9 mouse cellular contexts compared by ENCODE assay signal in genomic region chr4:70391760-70392372, GRCm38 (mm10). TPM values are rescaled to one million over a fixed set of nuclear protein-coding genes. Genes with fewer than 3 reads are reported as not detected.
DNase-seq lines count a peak whose midpoint lies in the region; ATAC-seq and TF ChIP-seq lines count a peak whose summit lies in the region.
"Had no signal": no experiment of that assay in that cellular context is flagged by ENCODE, and none has a peak within 500 bp of the region (broad histone marks: within the 10 kb centered on the region; RNA-seq: fewer than 3 reads in every experiment).

No protein-coding gene starts in this region.

- no peak for ATAC-seq in kidney, postnatal 0 days (replicated peaks; ENCODE audit: low FRiP score, low read depth)
- 0 out of 2 replicates have a peak, but pooled peaks have one; percentile 27 for ATAC-seq in heart, embryonic 15.5 days (replicated peaks; ENCODE audit: insufficient number of reproducible peaks, insufficient read depth, low FRiP score, low read depth)
- ATAC-seq in neural tube, embryonic 14.5 days (ENCODE audit: low read depth), result no peak
- ATAC-seq in midbrain, embryonic 16.5 days, result no peak

- DNase-seq in kidney, postnatal 0 days (ENCODE audit: low spot score), result peak; percentile 46
- no peak for DNase-seq in kidney, adult 2 months
- no peak for DNase-seq in spleen, postnatal 36 days (ENCODE audit: low spot score in 2 of 2)
- DNase-seq: kidney, adult 11 months; retina, postnatal 1 day had no signal

- no peak overlapping the region for H3K4me2 ChIP-seq in kidney, postnatal 0 days (ENCODE audit: low read length)
- no peak overlapping the region for H3K4me2 ChIP-seq in heart, embryonic 15.5 days
- H3K4me2 ChIP-seq in neural tube, embryonic 14.5 days (ENCODE audit: low read depth, low read length), result no peak overlapping the region
- H3K4me2 ChIP-seq in midbrain, embryonic 16.5 days (ENCODE audit: low read length), result no peak overlapping the region

- no peaks in the 10 kb centered on the region; the same call in 1 of the 2 replicates for H3K36me3 ChIP-seq in kidney, postnatal 0 days (ENCODE audit: insufficient read depth, low read length)
- H3K36me3 ChIP-seq in kidney, adult 2 months (ENCODE audit: control insufficient read depth, insufficient read depth, low read length), result no peaks in the 10 kb centered on the region
- H3K36me3 ChIP-seq in heart, embryonic 15.5 days, result no peaks in the 10 kb centered on the region
- H3K36me3 ChIP-seq in neural tube, embryonic 14.5 days (ENCODE audit: control insufficient read depth, insufficient read depth, low read length), result no peaks in the 10 kb centered on the region
- no peaks in the 10 kb centered on the region for H3K36me3 ChIP-seq in midbrain, embryonic 16.5 days (ENCODE audit: control insufficient read depth, insufficient read depth, low read length)

- no peak for TF ChIP-seq POLR2A in kidney, adult 2 months (IDR thresholded peaks at IDR 0.05; ENCODE audit: low read depth, low read length)
- TF ChIP-seq POLR2A in embryonic fibroblast, embryonic 13.5 days (IDR thresholded peaks at IDR 0.05; ENCODE audit: low read depth, low read length), result no peak

- no peak for TF ChIP-seq CTCF in kidney, postnatal 0 days (IDR thresholded peaks at IDR 0.05; ENCODE audit: low read depth)
- no peak for TF ChIP-seq CTCF in kidney, adult 2 months (conservative IDR thresholded peaks at IDR 0.05; ENCODE audit: insufficient read depth, insufficient read length, low read depth, low read length)
- no peak for TF ChIP-seq CTCF in embryonic fibroblast, embryonic 13.5 days (IDR thresholded peaks at IDR 0.05; ENCODE audit: borderline replicate concordance, insufficient read depth, low read length)

- H3K27ac ChIP-seq in kidney, postnatal 0 days, result no peak overlapping the region
- no peak overlapping the region for H3K27ac ChIP-seq in kidney, adult 2 months (ENCODE audit: insufficient read depth, low read depth, low read length)
- H3K27ac ChIP-seq in embryonic fibroblast, embryonic 13.5 days (ENCODE audit: insufficient read depth, low read length), result peak overlapping the region; percentile 41; the same call in 1 of the 2 replicates
- peak overlapping the region; percentile 60 for H3K27ac ChIP-seq in heart, embryonic 15.5 days
- 0 out of 2 replicates have a peak overlapping the region, but pooled peaks have one; percentile 39 for H3K27ac ChIP-seq in neural tube, embryonic 14.5 days (ENCODE audit: low read depth, low read length)
- H3K27ac ChIP-seq in midbrain, embryonic 16.5 days (ENCODE audit: low read length), result no peak overlapping the region

- no peaks in the 10 kb centered on the region for H3K9me3 ChIP-seq in kidney, postnatal 0 days (replicated peaks; ENCODE audit: low read length)
- H3K9me3 ChIP-seq in heart, embryonic 15.5 days (replicated peaks), result no peaks in the 10 kb centered on the region
- no peaks in the 10 kb centered on the region for H3K9me3 ChIP-seq in neural tube, embryonic 14.5 days (ENCODE audit: control insufficient read depth, low read length)
- no peaks in the 10 kb centered on the region for H3K9me3 ChIP-seq in midbrain, embryonic 16.5 days (replicated peaks; ENCODE audit: control insufficient read depth, low read length, poor library complexity, severe bottlenecking)

- no peak overlapping the region for H3K4me3 ChIP-seq in kidney, postnatal 0 days (replicated peaks; ENCODE audit: low read depth, low read length)
- no peak overlapping the region for H3K4me3 ChIP-seq in kidney, adult 2 months (ENCODE audit: insufficient read depth, low read depth, low read length)
- no peak overlapping the region for H3K4me3 ChIP-seq in embryonic fibroblast, embryonic 13.5 days (ENCODE audit: insufficient read depth, low read length)
- no peak overlapping the region for H3K4me3 ChIP-seq in heart, embryonic 15.5 days
- H3K4me3 ChIP-seq in neural tube, embryonic 14.5 days (ENCODE audit: low read depth, low read length), result no peak overlapping the region
- H3K4me3 ChIP-seq in midbrain, embryonic 16.5 days (ENCODE audit: low read depth, low read length), result no peak overlapping the region

- no peaks in the 10 kb centered on the region for H3K27me3 ChIP-seq in kidney, postnatal 0 days (ENCODE audit: insufficient read depth, low read length)
- H3K27me3 ChIP-seq in kidney, adult 2 months (replicated peaks; ENCODE audit: control insufficient read depth, insufficient read depth, low read length), result no peaks in the 10 kb centered on the region
- no peaks in the 10 kb centered on the region for H3K27me3 ChIP-seq in heart, embryonic 15.5 days
- no peaks in the 10 kb centered on the region for H3K27me3 ChIP-seq in neural tube, embryonic 14.5 days (ENCODE audit: control insufficient read depth, insufficient read depth, low read length)
- H3K27me3 ChIP-seq in midbrain, embryonic 16.5 days (ENCODE audit: control insufficient read depth, insufficient read depth, low read depth, low read length), result no peaks in the 10 kb centered on the region

- no peaks in the 10 kb centered on the region for H3K4me1 ChIP-seq in kidney, postnatal 0 days (replicated peaks; ENCODE audit: insufficient read depth, low read length)
- H3K4me1 ChIP-seq in kidney, adult 2 months (ENCODE audit: control insufficient read depth, insufficient read depth, low read length), result no peaks in the 10 kb centered on the region
- no peaks in the 10 kb centered on the region for H3K4me1 ChIP-seq in embryonic fibroblast, embryonic 13.5 days (ENCODE audit: control insufficient read depth, insufficient read depth, low read length)
- H3K4me1 ChIP-seq in heart, embryonic 15.5 days (replicated peaks), result 0 out of 2 replicates have a peak, but pooled peaks cover 5% of the 10 kb centered on the region
- H3K4me1 ChIP-seq in neural tube, embryonic 14.5 days (ENCODE audit: control insufficient read depth, insufficient read depth, low read length), result peaks cover 7% of the 10 kb centered on the region
- H3K4me1 ChIP-seq in midbrain, embryonic 16.5 days (ENCODE audit: control insufficient read depth, insufficient read depth, low read length), result no peaks in the 10 kb centered on the region

- WGBS in kidney, postnatal 0 days, result 76% methylated on average over 11 of the region's 11 CpGs
- 79% methylated on average over 11 of the region's 11 CpGs for WGBS in kidney, adult 2 months
- WGBS in heart, embryonic 15.5 days, result 78% methylated on average over 11 of the region's 11 CpGs
- 79% methylated on average over 11 of the region's 11 CpGs for WGBS in neural tube, embryonic 14.5 days
- WGBS in midbrain, embryonic 16.5 days, result 92% methylated on average over 11 of the region's 11 CpGs

- H3K9ac ChIP-seq in kidney, postnatal 0 days (ENCODE audit: low read depth, low read length), result no peak overlapping the region
- no peak overlapping the region for H3K9ac ChIP-seq in heart, embryonic 15.5 days
- no peak overlapping the region for H3K9ac ChIP-seq in neural tube, embryonic 14.5 days (replicated peaks; ENCODE audit: low read depth, low read length)
- no peak overlapping the region for H3K9ac ChIP-seq in midbrain, embryonic 16.5 days (ENCODE audit: low read depth, low read length)

RNA-seq across cellular contexts. Expression of gene Cdk5rap2, which starts 18.4 kb away (rescaled TPM):
- 8.9 and 12.1 TPM in 2 replicates for polyA plus RNA-seq in kidney, postnatal 0 days (2015; fragmentation: Nextera tagmentation; extraction: Ambion mirVana)
- polyA plus RNA-seq in kidney, adult 2 months (2012; rRNA removed), result 3.5 and 4.0 TPM in 2 replicates
- polyA plus RNA-seq in embryonic fibroblast, embryonic 13.5 days (2011; ENCODE audit: insufficient read length, low read depth, missing spikeins), result 23.8 and 33.3 TPM in 2 replicates
- 7.2 and 10.9 TPM in 2 replicates for polyA plus RNA-seq in heart, embryonic 15.5 days (2015; fragmentation: Nextera tagmentation; extraction: Ambion mirVana)
- 10.9 and 15.6 TPM in 2 replicates for polyA plus RNA-seq in neural tube, embryonic 14.5 days (2014; fragmentation: Nextera tagmentation; extraction: Ambion mirVana)
- 6.0 and 7.7 TPM in 2 replicates for polyA plus RNA-seq in midbrain, embryonic 16.5 days (2015; fragmentation: Nextera tagmentation; extraction: Ambion mirVana)

Comparison
In these comparisons a context has a peak if more than half of its experiments do, and no peak if none do; other contexts are left out.
1. H3K27ac ChIP-seq: peak in embryonic fibroblast, embryonic 13.5 days (single experiment), heart, embryonic 15.5 days (single experiment) and neural tube, embryonic 14.5 days (single experiment); none in kidney, postnatal 0 days (single experiment), kidney, adult 2 months (single experiment) and midbrain, embryonic 16.5 days (single experiment).